Mouse (Mus musculus) hindbrain, embryonic 11.5 days (tissue): ENCODE results near the gene Rcsd1. TPM values are rescaled to one million over a fixed set of nuclear protein-coding genes. Genes with fewer than 3 reads are reported as not detected.

Source experiments
- ATAC-seq: fragments of 200-750 bp; cut with Nextera tagmentation; 2 replicates; pipeline ENCODE4 v1.8.0; 2017; ENCODE audit warnings: mild to moderate bottlenecking, moderate TSS enrichment, moderate library complexity; ENCODE audit not compliant: low FRiP score
- DNase-seq: peaks from one replicate; pipeline ENCODE4 v3.0.0-alpha.2; 2015; ENCODE audit warnings: low spot score
- H3K27ac ChIP-seq: fragments of 300-500 bp; sonication (generic); 2 replicates; pipeline ENCODE4 v1.5.1; 2014; ENCODE audit warnings: mild to moderate bottlenecking, low read depth, low read length
- H3K27me3 ChIP-seq: fragments of 300-500 bp; sonication (generic); 2 replicates; pipeline ENCODE4 v1.6.1; 2014; ENCODE audit warnings: mild to moderate bottlenecking, low read length, moderate library complexity, mixed read lengths; ENCODE audit not compliant: control insufficient read depth, insufficient read depth
- H3K36me3 ChIP-seq: fragments of 300-500 bp; sonication (generic); 2 replicates; pipeline ENCODE4 v1.6.1; 2014; ENCODE audit warnings: mild to moderate bottlenecking, low read length, moderate library complexity, mixed read lengths; ENCODE audit not compliant: control insufficient read depth, insufficient read depth
- H3K4me1 ChIP-seq: fragments of 300-500 bp; sonication (generic); replicated peaks from 2 replicates; pipeline ENCODE4 v1.6.1; 2014; ENCODE audit warnings: low read length, mixed read lengths; ENCODE audit not compliant: control insufficient read depth, insufficient read depth
- H3K4me2 ChIP-seq: fragments of 300-500 bp; sonication (generic); replicated peaks from 2 replicates; pipeline ENCODE4 v1.6.1; 2014; ENCODE audit warnings: mild to moderate bottlenecking, low read depth, low read length
- H3K4me3 ChIP-seq: fragments of 300-500 bp; sonication (generic); 2 replicates; pipeline ENCODE4 v1.5.1; 2014; ENCODE audit warnings: low read depth, low read length
- H3K9ac ChIP-seq: fragments of 300-500 bp; sonication (generic); 2 replicates; pipeline ENCODE4 v1.6.1; 2014; ENCODE audit warnings: low read depth, low read length
- H3K9me3 ChIP-seq: fragments of 300-500 bp; sonication (generic); 2 replicates; pipeline ENCODE4 v1.6.1; 2016; ENCODE audit warnings: low read length; ENCODE audit not compliant: control insufficient read depth
- WGBS: fragments of 180-500 bp; shearing (Covaris S2); extraction: QIAGEN DNeasy Blood & Tissue Kit; methylation state at CpG from one replicate; pipeline ENCODE4 v1.1.7; 2014; 5-methylcytosine and 5-hydroxymethylcytosine counted together
- polyA plus RNA-seq: library from polyadenylated mRNA; unstranded; fragments of >200 nt; fragmentation: Nextera tagmentation; extraction: Ambion mirVana; gene quantifications from 2 replicates; pipeline ENCODE4 v1.2.1, GENCODE M21; 2014

The Rcsd1 gene
- polyA plus RNA-seq, 1 experiment from 2014 or later: 8.5 TPM

DNA sequence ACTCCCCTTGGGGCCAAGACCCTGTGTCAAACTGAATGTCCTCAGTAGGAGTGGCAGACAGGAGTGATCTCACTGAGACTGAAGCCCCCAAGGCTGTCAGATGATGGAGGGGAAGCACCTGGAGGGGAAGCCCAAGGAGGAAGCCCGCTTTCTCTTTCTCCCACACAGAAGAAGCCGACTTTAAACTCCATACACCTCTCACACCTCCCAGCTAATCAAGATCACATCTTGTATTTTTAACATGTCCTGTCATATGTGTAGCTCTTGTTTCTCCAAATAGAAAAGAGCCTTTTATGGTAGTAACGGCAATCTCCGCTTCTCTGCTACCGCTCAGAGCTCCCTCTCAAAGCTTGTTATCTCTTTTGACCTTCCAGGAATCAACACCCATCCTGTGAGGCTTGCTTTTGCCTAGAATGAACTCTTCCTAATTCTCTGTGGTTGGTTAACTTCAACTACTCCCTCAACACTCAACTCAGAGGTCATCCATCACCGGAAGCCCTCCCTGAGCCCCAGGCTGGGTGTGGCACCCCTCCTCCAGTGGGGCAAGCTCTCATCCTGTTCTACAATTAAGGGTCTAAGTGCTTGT lies 8.5 kb downstream of the Rcsd1 start:
- Histone ChIP-seq H3K36me3 (no peaks in the 10 kb centered on the region), H3K9me3 (no peaks in the 10 kb centered on the region), H3K4me2 (no peak overlapping the region), H3K4me3 (no peak overlapping the region), H3K27ac (no peak overlapping the region), H3K4me1 (no peaks in the 10 kb centered on the region), H3K9ac (no peak overlapping the region), H3K27me3 (peaks cover 2% of the 10 kb centered on the region; the same call in 1 of the 2 replicates)
- DNase-seq (no peak), ATAC-seq (no peak)
- 71% methylated on average over 6 of the region's 6 CpGs for WGBS

DNA sequence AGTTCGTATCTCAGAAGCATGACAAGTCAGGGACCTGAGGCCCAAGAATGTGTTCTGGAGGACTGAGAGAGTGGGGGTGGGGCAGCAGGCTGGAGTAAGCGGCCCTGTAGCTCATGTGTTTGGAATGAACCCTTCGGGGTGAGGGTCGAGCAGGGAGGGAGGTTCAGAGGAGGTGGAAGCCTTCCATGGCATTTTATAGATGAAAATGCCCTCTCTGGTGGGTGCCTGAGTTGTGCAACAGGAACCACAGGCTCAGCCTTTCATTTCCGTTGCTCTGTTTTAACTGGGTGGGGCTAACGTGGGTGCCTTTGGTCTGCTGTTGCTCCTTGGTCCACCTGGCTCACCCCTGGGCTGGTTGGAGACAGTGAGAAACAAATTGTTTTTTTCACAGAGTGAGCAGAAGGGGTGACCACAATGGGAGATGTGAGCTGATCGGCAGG lies 9.2 kb downstream of the Rcsd1 start:
- 57% methylated on average over 7 of the region's 7 CpGs for WGBS
- Histone ChIP-seq H3K36me3 (no peaks in the 10 kb centered on the region), H3K9me3 (no peaks in the 10 kb centered on the region), H3K4me3 (no peak overlapping the region), H3K27ac (no peak overlapping the region), H3K4me1 (no peaks in the 10 kb centered on the region), H3K9ac (no peak overlapping the region), H3K27me3 (peaks cover 2% of the 10 kb centered on the region; the same call in 1 of the 2 replicates), H3K4me2 (no peak overlapping the region)
- DNase-seq (no peak), ATAC-seq (no peak)

DNA sequence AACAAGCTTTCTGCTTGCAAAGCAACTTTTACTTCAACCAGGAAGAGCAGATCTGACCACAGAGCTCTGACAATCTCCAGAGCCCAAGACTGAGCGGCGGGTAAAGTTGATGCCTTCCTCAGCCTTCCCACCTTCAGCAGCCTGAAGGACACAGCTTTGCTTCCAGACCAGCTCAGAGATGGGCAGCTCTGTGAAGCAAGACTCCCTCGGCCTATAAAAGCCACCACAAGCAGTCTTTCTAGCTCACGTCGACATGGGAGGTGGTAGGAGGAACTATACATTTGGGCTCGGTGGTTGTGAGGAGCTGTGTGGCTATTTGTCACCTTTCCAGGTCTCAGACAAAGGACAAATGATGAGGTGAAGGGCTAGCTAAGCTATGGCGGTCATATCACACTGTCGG lies 11.9 kb downstream of the Rcsd1 start:
- H3K36me3 ChIP-seq: no peaks in the 10 kb centered on the region
- ATAC-seq: no peak
- no peak overlapping the region for H3K4me3 ChIP-seq
- H3K9ac ChIP-seq: no peak overlapping the region
- H3K4me1 ChIP-seq: no peaks in the 10 kb centered on the region
- WGBS: 86% methylated on average over 8 of the region's 8 CpGs
- no peak overlapping the region for H3K4me2 ChIP-seq
- H3K27ac ChIP-seq: no peak overlapping the region
- H3K9me3 ChIP-seq: no peaks in the 10 kb centered on the region
- no peak for DNase-seq
- no peaks in the 10 kb centered on the region for H3K27me3 ChIP-seq

DNA sequence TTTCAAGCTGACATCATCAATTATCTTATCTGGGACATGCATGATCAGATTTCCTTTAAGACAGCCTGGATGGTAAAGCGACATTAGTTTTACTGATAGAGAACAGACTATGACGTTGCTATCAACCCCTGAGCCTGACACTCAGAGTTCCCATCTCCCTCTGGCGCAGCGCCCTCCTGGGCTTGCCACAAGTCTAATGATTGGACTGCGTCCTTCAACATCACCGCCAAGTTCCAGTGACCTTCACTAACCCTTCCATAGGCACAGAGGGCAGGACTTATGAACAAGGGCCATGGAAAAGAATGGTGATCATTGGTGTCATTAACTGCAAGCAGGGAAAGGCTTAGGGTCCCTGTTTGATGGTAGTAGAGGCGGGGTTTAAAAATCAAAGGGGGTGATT lies 12.7 kb downstream of the Rcsd1 start:
- Histone ChIP-seq H3K4me2 (no peak overlapping the region), H3K4me1 (no peaks in the 10 kb centered on the region), H3K4me3 (no peak overlapping the region), H3K36me3 (no peaks in the 10 kb centered on the region), H3K9ac (no peak overlapping the region), H3K27ac (no peak overlapping the region), H3K27me3 (no peaks in the 10 kb centered on the region), H3K9me3 (no peaks in the 10 kb centered on the region)
- DNase-seq: no peak
- ATAC-seq: no peak
- WGBS: 88% methylated on average over 7 of the region's 7 CpGs

DNA sequence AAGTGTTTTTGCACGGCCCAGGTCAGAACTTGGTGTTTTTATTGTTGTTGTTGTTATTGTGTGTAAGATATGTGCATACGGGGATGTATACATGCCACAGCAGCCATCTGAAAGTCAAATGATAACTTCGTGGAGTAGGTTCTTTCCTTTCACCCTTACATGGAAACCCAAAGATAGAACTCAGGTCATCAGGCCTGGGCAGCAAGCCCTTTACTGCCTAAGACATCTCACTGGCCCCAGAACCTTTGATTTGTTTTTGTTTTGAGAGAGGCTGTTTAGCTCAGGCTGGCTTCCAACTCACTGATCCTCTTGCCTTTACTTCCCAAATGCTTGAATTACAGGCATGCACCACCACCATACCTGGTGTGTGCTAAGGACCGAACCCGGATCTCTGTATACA lies 13.5 kb downstream of the Rcsd1 start:
- H3K27me3 ChIP-seq: no peaks in the 10 kb centered on the region
- no peak for ATAC-seq
- WGBS: 87% methylated on average over 5 of the region's 5 CpGs
- no peak overlapping the region for H3K4me3 ChIP-seq
- H3K9ac ChIP-seq: no peak overlapping the region
- H3K36me3 ChIP-seq: no peaks in the 10 kb centered on the region
- no peak overlapping the region for H3K4me2 ChIP-seq
- H3K4me1 ChIP-seq: no peaks in the 10 kb centered on the region
- no peak overlapping the region for H3K27ac ChIP-seq
- no peak for DNase-seq
- no peaks in the 10 kb centered on the region for H3K9me3 ChIP-seq

DNA sequence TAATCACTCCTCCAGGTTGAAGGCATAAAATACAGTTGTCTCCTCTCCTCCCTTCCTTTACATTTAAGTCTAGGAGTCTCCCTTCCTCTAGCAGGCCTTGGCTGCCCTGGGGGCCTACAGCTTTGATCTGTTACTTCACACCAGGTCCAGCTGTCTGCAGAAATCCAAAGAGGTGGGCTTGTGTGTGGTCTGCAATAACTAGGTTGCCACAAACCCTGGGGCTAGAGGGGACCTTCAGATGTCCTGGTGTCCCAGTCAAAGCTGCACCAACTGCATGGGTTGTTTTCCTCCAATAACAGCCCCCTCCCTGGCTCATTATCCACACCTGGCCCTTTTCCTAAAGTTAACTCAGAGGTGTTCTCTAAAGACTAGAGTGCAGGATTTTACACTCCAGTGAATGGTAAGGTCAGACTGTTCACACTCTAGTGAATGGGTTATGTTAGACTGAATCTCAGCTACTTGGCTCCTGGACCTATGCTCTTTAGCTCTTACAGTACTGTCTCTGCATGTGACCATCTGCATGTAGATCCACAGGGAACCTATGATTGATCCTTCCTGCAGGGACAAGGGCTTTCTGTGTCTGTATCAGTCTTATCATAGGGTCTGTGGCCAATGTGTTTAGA lies 14.1 kb downstream of the Rcsd1 start:
- DNase-seq: no peak
- Histone ChIP-seq H3K9ac (no peak overlapping the region), H3K4me2 (no peak overlapping the region), H3K27me3 (no peaks in the 10 kb centered on the region), H3K4me3 (no peak overlapping the region), H3K9me3 (no peaks in the 10 kb centered on the region), H3K27ac (no peak overlapping the region), H3K36me3 (no peaks in the 10 kb centered on the region), H3K4me1 (no peaks in the 10 kb centered on the region)
- no peak for ATAC-seq

DNA sequence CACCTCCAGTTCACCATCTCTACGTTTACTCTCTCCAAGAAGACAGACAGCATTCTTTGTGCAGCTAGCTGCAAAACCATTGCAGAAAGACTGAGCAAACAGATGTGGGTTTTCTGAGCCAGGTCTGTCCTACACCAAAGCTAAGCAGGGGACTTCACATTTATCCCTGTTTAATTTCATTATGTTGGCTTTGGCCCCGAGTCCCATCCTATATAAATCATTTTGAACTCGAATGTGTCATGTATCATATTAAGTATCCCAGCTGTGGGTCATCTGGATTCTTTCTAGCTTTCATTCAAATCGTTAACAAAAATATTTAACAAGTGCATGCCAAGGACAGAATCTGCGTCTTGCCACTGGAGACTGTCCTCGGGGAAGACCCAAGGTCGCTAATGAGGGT lies 15.7 kb downstream of the Rcsd1 start:
- H3K36me3 ChIP-seq: no peaks in the 10 kb centered on the region
- no peak overlapping the region for H3K4me3 ChIP-seq
- H3K27ac ChIP-seq: no peak overlapping the region
- no peaks in the 10 kb centered on the region for H3K9me3 ChIP-seq
- ATAC-seq (no peak), DNase-seq (no peak)
- no peak overlapping the region for H3K4me2 ChIP-seq
- no peaks in the 10 kb centered on the region for H3K4me1 ChIP-seq
- WGBS: 72% methylated on average over 7 of the region's 7 CpGs
- no peak overlapping the region for H3K9ac ChIP-seq
- no peaks in the 10 kb centered on the region for H3K27me3 ChIP-seq

DNA sequence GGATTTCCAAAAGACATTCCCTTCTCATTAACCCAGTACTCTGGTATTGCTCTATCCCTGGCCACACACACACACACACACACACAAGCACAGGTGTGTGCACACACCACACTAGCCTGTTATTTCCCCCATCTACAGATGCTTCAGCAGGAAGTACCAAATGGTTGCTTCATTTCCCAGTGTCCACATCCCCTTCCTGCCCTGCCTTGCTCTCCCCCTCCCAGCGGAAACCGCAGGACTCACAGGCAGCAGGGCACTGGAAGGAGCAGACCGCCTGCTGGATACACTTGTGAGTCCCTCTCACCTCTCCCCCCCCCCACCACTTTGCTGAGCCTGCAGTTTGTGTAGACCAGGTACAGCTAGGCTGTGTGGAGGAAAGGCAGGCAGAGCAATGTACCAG lies 18.0 kb downstream of the Rcsd1 start:
- ATAC-seq (no peak), DNase-seq (no peak)
- H3K36me3 ChIP-seq: no peaks in the 10 kb centered on the region
- H3K4me1 ChIP-seq: no peaks in the 10 kb centered on the region
- no peaks in the 10 kb centered on the region for H3K9me3 ChIP-seq
- no peak overlapping the region for H3K4me3 ChIP-seq
- H3K27ac ChIP-seq: no peak overlapping the region
- H3K9ac ChIP-seq: no peak overlapping the region
- WGBS: 16% methylated on average over 3 of the region's 3 CpGs
- H3K4me2 ChIP-seq: no peak overlapping the region
- no peaks in the 10 kb centered on the region for H3K27me3 ChIP-seq

DNA sequence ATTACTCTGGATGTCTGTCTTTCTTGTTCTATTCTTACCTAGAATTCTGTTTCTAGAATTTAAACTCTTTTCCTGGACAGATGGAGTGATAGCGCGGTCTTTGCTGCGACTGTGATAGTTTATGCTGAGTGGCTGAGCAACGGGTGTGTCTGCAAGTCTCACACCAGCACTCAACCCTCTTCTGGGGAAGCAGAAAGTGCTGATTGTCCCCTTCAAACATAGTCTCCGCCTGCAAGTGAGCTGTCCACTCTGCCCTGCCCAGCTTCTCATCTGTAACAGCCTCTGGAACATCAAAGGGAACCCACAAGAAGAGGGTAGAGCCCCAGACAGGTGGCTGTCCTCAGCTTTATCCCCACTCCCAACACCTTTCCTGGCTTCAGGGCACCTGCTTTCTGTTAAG lies 19.7 kb downstream of the Rcsd1 start:
- H3K36me3 ChIP-seq: no peaks in the 10 kb centered on the region
- no peak overlapping the region for H3K27ac ChIP-seq
- H3K4me3 ChIP-seq: no peak overlapping the region
- H3K27me3 ChIP-seq: no peaks in the 10 kb centered on the region
- DNase-seq: no peak
- ATAC-seq: no peak
- H3K4me1 ChIP-seq: no peaks in the 10 kb centered on the region
- WGBS: 82% methylated on average over 5 of the region's 5 CpGs
- H3K9me3 ChIP-seq: no peaks in the 10 kb centered on the region
- H3K9ac ChIP-seq: no peak overlapping the region
- no peak overlapping the region for H3K4me2 ChIP-seq
